Mouse (Mus musculus) thymus, postnatal 36 days (tissue): Measurements from ENCODE around the gene Arap1.

Source experiments
- DNase-seq, 2 experiments: peaks; one replicate each; pipeline ENCODE4 v3.0.0; 2022; ENCODE audit warnings: mixed read lengths in 2 of 2

Arap1 gene

DNA sequence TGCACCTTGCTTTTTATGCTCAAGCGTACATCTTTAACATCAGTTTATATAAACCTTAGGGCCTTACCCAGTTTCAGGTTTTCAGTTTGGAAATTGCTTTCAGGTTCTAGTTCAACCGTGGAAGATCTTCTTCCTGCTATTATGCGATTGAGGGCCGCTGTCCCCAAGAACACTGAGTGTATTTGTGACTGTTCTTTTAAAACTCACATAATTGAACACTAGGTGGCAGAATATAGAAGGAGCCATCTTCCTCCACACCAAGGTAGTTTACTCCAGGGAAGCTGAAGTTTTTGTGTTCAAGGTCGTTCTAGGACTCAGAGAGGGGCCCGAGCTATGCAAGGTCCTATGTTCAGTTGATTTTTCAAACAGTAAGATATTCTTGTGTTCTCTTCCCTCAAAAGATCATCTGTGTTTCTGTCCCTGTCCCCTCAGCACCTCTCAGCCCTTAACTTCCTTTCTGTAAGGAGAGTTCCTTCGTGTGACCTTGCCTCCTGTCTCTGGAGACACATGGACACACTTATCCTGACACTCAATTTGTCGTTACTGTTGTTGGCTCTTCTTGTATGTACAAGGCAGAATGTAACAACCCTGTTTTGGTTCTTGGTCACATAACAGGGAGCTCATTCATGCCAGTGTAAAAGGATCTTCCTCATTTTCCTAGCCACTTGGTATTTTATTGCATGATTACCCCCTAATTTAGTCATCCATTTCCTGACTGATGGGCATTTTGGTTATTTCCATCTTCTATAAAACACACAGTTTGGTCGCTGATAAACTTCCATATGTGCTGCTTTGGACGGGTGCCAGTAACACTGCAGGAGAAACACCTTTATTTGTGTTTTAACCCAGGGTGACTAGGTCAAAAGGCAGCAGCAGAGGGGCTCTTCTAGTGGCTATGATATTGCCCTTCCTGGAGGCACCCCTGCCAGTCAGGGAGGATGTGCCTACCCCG, 20.3 kb downstream of the Arap1 start:
- no peak for DNase-seq

DNA sequence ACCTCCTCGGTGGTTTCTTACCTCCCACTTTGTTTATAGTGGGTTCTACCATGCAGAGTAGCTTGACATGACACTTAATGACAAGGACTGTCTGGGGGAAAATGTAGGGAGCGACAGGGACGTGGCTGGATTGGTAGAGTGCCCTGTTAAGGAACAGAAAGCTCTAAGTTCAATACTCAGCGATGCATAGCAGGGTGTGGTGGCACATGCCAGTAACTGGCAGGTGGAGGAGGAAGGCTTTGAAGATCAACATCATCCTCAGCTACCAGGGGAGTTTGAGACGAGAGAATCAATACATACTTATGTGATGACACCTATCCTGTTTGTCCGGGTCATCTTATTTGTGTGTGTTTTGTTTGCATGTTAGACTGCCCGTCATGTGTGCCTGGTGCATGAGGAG, 21.8 kb downstream of the Arap1 start:
- DNase-seq: no peak

DNA sequence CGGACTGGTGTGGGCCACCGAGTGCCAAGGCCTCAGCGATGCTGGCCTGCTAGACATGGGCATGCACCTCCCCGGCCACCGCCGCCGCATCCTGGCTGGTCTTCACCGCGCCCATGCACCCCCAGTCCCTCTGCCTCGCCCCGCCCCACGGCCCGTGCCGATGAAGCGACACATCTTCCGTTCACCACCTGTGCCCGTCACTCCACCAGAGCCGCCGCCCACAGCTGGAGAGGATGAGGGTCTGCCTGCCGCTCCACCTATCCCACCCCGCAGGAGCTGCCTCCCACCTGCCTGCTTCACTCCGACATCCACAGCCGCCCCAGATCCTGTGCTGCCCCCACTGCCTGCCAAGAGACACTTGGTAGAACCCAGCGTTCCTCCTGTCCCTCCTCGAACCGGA, 25.2 kb downstream of the Arap1 start:
- peak in 1 of 2 experiments; percentile 40 for DNase-seq

DNA sequence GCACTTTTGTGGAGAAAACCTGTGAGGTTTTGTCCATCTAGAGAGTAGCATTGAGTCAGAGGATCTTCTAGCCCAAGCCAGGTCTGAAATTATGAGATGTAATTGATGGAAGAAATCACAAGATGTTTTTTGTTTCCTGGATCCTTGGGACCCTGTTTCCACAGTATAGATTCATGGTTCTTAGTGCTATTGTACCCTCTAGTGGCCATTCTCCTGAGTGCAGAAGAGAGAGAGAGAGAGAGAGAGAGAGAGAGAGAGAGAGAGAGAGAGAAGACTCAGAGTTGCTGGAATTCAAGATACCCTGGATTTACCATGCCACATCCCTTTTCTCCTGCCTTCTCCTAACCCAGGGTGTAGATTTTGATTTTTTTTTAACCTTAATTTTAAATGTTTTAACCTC, 26.3 kb downstream of the Arap1 start:
- DNase-seq: no peak

DNA sequence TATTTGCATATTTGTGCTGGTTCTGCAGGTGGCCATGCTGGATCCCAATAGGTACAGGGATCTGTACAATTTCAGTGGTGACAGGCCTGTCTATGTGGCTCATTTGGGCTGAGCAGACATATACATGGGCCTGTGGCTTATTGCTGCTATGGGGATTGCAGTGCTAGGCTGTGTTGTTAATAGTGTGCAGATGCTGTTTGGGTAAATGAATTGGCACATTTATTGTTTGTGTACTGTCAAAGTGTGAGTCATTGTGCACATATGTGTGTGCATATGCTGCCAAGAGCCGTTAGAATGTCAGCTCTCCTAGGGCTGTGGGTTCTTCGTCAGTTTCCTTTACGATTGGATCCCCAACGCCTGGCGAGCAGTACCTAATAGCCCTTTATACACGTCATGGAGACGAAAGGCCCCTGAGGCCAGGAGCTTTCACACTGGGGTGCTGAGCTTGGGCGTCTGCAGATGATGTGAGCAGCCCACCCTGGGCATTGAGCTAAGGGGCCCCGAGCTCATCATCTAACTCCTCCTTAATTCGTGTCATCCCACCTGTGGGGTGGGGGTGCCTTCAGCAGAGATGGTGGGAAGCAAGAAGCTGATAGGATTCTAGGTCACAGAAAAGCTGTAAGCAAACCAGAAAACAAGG, 29.0 kb downstream of the Arap1 start:
- no peak for DNase-seq

DNA sequence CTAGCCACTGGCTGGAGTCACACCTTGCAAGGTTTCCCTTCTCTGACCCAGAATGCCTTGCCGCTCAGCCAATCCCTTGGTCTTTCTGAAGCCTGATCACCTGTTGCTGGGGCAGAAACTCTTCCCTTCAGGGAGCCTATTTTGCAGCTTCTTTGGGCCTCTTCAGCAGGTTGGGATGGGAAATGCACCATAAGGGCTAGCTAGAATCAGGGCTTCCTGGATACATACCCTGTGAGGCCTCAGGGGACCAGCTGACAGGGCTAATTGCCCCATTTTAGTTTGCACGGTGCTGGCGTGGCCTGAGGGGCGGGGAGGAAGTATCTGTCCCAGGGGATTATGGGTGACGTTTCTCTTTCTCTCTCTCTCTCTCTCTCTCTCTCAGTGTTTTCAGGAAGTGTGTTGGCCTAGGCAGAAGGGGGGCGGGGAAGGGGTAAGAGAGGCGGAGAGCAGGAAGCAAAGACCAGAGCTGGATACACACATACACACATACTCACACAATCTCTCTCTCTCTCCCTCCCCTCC, 29.9 kb downstream of the Arap1 start:
- peak; percentile 84 to 88 for DNase-seq

DNA sequence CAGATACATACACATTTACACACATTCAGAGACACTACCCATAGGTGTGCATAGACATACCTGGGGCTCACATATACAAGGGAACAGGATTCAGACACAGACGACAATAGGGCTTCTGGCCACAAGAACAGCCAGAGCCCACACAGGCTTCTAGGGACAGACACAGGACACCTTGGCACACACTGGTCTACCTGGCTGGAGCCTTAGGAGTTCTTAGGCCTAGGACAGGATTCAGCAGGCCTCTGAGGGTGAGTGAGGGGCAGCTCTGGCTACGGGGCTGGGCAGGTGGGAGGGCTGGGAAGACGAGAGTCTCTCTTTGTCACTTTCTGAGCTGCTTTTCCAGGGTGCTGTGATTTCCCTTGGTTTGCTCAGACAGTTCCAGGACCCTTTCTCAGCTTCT, 30.4 kb downstream of the Arap1 start:
- DNase-seq: peak in 1 of 2 experiments; percentile 23

DNA sequence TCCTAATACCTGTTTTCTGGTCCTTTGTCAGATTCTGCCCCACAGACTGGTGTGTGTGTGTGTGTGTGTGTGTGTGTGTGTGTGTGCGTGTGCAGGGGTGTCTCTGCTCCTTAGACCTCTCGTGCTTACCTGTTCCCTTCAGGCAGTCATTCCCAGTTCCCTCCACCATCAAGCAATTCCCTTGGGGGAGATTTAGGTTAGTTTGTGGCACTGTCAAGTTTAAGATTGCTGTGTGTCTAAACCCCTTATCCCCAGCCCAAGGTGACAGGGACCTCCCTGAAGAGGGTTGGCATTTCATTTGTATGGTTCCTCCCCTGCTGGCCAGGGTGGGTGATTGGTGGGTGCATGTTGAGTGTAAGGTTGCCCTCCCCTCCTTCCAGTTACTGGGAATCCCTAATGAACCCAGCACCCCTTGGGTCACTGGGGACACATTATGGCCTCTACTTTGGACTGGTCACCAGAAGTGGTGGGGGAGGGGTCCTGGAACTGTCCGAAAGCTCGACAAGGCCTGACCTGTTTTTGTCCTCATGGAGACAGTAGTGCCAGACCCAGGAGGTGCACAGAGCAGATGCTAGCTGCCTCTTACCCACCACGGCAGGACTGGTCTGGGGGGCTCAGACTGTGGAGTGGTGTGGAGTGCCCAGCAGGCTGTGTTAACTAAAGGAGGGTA, 31.1 kb downstream of the Arap1 start:
- DNase-seq: peak in 1 of 2 experiments; percentile 37

DNA sequence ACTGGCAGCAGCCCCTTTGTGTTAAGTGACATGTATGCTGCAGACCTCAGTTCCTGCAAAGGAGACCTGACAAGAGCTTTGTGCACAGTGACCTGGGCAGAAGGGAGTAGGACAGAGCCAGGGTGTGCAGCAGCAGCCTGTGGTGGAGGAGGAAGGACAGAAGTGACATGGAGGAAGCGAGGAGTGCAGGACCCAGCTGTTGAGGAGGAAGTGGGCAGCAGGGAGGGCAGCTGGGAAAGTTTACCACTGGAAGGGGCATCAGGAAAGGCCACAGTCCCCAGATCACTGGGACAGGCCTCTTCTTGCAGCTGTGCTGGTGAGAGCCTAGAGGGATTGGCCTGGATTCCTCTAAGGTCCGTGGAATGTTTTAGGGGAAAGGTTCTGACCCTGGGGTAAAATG, 31.9 kb downstream of the Arap1 start:
- no peak for DNase-seq

DNA sequence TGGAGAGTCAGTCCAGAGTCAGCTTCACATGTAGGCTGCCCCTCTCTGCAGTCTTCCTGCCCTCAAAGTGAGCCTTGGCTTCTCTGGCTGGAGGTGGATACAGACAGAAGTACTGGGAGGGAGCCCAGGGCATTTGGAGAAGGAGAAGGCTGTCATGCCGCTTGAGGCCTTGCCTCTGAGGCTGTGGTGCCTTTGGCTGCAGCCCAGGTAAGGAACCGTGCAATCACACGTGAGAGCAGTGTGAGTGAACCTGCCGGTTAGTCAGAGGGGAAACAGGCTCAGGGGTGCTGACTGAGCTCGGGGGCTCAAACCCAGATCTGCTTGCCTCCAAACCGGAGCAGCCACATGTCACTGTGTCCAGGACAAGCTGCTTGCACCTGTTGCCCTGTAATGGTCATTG, 33.6 kb downstream of the Arap1 start:
- DNase-seq: no peak

DNA sequence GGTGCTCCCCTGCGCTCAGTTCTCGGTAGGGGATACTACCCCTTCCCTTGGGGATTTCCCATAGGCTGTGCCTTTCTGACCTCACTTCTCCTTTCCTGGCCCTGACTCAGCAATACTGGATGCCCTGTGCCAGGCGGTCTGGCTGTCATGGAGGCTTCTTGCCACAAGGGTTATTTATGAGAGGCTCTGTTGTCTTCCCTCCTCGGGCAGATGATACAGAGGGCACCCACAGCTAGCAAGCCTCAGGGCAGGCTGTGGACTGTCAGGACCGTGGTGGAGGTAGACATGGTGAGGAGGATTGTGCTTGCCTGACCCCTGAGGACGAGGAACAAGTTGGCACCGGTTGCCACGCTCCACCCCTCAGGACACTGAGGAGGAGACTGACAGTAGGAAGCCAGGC, 34.5 kb downstream of the Arap1 start:
- no peak for DNase-seq

DNA sequence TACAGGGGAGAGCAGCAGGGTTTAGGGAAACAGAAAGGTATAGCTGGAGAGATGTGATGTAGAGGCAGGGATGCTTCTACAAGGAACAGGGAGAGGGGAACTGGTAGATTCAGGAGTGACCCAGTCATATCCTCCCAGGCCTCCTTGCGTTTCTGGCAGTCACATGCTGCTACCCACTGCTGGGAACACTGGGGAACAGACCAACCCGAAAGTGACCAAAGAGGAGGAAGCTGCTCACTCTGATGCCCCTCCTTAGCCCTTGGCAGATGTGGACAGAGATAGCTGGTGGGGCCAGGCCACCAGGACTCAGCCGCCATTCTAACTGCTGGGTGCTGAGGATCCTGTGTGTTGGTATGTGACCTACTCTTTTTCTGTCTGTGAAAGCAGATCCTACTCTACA, 35.9 kb downstream of the Arap1 start:
- no peak for DNase-seq

DNA sequence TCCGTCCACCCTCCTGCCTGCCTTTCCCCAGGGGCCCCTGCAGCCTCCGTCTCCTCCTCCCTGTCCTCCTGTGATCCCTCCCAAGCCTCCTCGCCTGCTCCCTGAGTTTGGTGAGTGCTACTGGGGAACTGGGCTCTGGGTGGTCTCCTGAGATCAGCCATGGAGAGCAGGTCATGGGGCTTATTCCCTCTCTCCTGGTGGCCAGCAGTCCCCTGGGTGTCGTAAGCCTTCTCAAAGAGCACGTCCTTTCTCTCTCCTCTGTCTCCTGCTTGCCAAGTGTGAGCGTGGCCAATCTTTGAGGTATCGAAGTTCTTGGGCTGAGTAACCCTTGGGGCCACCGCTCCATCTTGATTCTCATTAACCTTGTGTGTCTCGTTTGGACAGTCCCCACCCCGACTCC, 37.1 kb downstream of the Arap1 start:
- no peak for DNase-seq

DNA sequence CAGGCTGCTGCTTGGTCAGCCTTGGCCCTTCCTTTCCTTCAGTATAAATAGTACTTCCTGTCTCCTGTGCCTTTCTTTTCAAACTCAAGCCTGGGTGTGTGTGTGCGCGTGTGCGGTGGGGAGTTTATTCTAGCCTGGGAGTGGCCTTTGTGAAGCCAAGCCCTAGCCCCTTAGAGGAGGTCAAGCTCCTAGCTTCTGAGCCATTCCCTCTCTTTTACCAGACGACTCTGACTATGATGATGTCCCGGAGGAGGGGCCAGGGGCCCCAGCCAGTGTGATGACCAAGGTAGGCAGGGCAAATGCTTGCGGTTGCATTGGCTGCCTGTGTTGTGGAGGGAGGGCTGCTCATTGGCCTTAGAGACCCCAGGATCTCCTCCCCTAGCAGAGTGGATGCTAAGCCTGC, 37.5 kb downstream of the Arap1 start:
- DNase-seq: no peak

DNA sequence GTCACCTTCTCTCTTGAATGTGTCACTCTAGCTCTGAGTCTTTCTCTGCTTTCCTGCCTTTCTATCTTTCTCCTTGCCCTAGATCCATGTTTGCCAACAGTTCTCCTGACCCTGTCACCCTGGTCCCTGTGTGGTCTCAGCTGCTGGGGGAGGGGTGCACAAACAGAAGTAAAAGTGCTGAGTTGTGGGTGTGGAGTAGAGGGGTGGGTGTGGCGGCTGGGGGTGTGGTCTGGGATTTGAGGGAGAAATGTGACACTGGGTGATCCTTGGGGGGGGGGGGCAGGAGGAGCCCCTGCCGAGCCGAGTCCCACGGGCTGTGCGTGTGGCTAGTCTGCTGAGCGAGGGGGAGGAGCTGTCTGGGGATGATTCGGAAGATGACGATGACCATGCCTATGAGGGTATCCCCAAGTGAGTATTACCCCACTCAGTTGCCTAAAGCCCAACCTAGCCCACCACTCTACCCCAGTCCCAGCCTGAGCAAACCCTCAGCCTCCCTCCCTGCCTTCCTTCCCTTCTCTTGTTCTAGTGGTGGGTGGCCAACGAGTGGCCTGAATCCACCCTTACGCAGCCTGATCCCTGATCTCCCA, 38.1 kb downstream of the Arap1 start:
- no peak for DNase-seq

DNA sequence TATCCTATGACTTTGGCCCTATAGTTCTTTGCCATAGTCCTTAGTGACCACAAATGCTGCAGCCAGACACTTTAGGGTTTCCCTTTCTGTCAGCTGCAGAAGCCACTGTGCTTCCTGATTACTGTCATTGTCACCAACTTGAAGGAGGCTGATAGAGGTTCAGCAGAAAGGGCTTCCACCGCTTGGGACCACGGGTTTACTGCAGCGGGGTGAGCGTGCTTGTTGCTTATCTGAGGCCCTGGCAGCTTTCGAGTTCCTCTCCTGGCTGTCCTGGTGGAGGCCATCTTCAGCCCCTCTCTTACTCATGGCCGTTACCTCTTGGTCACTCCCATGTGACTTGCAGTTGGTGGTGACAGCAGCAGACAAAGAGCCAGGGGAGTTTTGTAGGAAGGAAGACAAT, 41.4 kb downstream of the Arap1 start:
- no peak for DNase-seq

DNA sequence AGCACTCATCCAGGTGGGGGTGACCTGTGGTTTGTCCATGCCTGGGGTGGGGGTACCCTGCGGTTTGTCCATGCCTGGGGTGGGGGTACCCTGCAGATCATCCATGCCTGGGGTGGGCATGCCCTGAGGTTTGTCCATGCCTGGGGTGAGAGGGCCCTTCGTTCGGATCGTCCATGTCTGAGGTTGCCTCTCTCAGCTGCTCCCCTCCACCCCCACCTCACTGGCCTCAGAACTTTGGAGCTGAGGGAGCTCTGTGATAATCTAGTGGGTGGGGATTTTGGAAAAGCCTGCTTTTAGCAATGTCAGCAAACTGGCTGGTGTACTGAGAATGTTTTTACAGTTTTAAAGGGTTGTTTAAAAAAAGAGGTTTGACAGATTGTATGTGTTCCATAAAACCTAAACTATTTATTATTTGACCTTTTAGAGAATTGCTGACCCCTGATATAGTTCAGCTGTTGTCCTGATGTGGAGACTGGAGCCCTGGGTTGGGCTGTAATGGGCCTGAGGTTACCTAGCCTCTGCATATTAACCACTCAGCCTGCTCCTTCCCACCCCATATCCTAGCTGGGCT, 44.1 kb downstream of the Arap1 start:
- no peak for DNase-seq

DNA sequence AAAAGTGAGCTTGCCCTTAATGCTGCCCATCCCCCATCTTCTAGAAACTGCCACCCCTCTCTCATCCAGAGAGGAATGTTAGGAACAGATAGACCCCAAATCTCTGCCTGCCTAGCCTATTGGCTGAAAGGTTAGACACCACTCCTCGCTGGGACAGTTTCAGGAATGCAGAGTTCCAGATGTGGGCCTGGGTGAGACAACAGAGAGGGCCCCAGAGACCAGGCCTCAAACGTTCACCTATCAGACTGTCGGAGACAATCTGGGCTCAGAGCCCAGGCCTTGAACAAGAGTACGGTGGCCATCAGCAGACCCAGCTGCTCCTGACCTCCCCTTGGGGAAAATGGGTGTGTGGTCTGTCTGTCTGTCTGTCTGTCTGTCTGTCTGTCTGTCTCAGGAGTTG, 45.1 kb downstream of the Arap1 start:
- no peak for DNase-seq

DNA sequence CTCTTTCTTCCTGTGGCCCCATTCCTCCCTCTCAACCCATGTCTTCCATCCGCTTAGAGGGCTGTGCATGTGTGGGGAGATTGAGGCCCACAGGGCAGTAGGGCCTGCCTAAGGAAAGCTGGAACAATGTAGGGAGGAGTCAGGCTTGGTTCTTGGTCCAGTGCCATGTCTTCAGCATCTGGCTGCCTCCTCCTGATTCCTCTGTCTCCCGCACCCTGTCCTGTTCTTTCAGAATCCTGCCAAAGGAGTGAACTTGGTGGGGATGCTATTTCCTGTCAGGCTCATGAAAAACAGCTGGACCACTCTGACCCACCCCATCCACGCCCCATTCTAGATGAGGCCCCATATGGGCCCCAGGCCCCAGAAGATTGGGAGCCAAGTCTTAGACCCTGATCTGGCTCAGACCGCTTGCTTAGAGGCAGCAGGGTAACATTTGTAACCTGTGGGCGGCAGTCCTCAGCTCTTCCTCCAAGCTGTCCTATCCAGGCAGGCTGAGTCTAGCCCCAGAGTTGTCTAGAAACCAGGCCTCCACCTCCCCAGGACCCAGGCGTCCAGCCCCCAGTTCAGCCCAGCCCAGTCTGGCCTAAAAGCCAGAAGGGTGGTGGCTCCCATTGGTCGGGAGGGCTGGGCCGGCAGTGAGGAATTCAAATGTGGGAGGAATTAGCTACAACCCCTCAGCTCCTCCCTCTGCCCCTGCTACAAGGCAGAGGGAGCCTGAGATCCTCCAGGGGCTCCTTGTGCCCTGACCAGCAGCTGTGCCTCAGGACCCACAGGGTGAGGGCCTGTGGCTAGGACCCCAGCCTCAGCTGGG, 46.0 kb downstream of the Arap1 start:
- DNase-seq: no peak

DNA sequence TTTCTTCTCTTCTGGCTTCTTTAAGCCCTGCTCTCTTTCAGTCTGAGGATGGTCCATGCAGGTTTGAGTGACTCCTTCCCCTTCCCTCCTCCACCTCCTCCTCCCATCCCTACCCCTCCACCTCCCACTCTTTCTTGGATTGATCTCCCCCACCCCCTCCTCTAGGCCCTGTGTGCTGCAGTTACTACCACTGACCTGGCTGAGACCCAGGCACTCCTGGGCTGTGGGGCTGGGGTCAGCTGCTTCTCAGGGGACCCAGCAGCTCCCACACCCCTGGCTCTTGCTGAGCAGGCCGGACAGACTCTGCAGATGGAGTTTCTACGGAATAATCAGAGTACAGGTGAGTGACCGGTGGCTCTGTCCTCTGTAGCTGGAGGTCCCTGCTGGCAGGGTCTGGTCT, 46.7 kb downstream of the Arap1 start:
- no peak for DNase-seq

DNA sequence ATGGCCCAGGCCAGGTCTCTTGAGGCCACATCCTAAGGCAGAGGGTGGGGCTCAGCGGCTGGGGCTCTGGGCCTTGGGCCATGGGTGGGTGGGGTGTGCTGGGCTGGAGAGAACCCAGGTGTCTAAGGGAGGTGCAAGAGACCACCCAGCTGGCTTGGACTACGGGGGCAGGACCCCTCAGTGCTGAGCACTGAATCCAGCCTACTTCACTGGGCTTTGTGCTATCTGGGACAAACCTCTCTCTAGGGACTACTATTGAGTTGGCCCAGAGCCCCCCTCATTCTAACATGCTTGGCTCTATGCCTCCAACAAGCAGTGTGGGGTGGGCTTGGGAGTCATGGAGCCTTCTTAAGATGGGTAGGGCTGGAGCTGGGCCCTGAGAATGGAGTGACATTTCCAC, 47.6 kb downstream of the Arap1 start:
- no peak for DNase-seq

DNA sequence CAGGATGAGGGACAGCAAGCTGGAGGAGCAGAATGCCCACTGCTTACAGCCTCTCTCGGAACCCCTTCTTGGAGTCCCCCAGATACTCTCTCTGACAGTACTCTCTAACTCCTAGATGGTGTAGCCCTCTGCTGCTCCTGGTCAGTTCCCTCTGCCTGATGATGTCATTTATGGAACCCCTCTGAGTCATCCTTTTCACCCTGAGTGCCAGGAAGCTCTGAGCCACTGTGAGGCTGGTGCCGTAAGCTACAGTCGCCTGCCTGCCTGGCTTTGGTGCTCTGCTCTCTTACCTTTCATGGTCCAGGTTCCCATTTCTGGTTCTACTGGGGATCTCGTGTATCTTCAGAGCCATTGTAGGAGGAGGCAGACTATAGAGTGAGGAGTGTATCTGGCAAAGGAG, 49.3 kb downstream of the Arap1 start:
- no peak for DNase-seq
